Mouse (Mus musculus): ENCODE results near the gene L3mbtl4.

DNA sequence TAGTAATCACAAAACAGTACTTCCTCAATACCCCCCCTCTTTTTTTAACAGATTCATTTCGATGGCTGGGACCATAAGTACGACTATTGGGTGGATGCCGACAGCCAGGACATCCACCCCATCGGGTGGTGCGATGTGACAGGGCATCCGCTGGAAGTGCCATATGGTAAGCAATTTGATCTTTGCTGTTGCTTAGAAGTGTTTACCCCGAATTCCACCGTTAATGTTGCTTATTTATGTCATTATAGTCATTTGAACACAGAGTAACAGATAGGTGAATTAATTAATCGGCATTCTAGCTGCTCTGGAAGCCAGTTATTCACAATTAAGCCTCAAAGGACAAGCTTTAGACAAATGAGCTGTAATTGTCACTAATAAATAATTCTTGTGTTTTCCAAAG, 286.1 kb downstream of the L3mbtl4 start:
- TF ChIP-seq CTCF (IDR thresholded peaks at IDR 0.05; ENCODE audit: low read depth, low read length) (no peak), POLR2A (IDR thresholded peaks at IDR 0.05; ENCODE audit: borderline replicate concordance, low read depth, low read length) (no peak)
